Mouse (Mus musculus) hindbrain, embryonic 11.5 days (tissue): ENCODE measurements around the gene Frmd4a. TPM values are rescaled to one million over a fixed set of nuclear protein-coding genes. Genes with fewer than 3 reads are reported as not detected.

Experiments used
- ATAC-seq: fragments of 200-750 bp; cut with Nextera tagmentation; 2 replicates; pipeline ENCODE4 v1.8.0; 2017; ENCODE audit warnings: mild to moderate bottlenecking, moderate TSS enrichment, moderate library complexity; ENCODE audit not compliant: low FRiP score
- DNase-seq: peaks from one replicate; pipeline ENCODE4 v3.0.0-alpha.2; 2015; ENCODE audit warnings: low spot score
- H3K27ac ChIP-seq: fragments of 300-500 bp; sonication (generic); 2 replicates; pipeline ENCODE4 v1.5.1; 2014; ENCODE audit warnings: mild to moderate bottlenecking, low read depth, low read length
- H3K27me3 ChIP-seq: fragments of 300-500 bp; sonication (generic); 2 replicates; pipeline ENCODE4 v1.6.1; 2014; ENCODE audit warnings: mild to moderate bottlenecking, low read length, moderate library complexity, mixed read lengths; ENCODE audit not compliant: control insufficient read depth, insufficient read depth
- H3K36me3 ChIP-seq: fragments of 300-500 bp; sonication (generic); 2 replicates; pipeline ENCODE4 v1.6.1; 2014; ENCODE audit warnings: mild to moderate bottlenecking, low read length, moderate library complexity, mixed read lengths; ENCODE audit not compliant: control insufficient read depth, insufficient read depth
- H3K4me1 ChIP-seq: fragments of 300-500 bp; sonication (generic); replicated peaks from 2 replicates; pipeline ENCODE4 v1.6.1; 2014; ENCODE audit warnings: low read length, mixed read lengths; ENCODE audit not compliant: control insufficient read depth, insufficient read depth
- H3K4me2 ChIP-seq: fragments of 300-500 bp; sonication (generic); replicated peaks from 2 replicates; pipeline ENCODE4 v1.6.1; 2014; ENCODE audit warnings: mild to moderate bottlenecking, low read depth, low read length
- H3K4me3 ChIP-seq: fragments of 300-500 bp; sonication (generic); 2 replicates; pipeline ENCODE4 v1.5.1; 2014; ENCODE audit warnings: low read depth, low read length
- H3K9ac ChIP-seq: fragments of 300-500 bp; sonication (generic); 2 replicates; pipeline ENCODE4 v1.6.1; 2014; ENCODE audit warnings: low read depth, low read length
- H3K9me3 ChIP-seq: fragments of 300-500 bp; sonication (generic); 2 replicates; pipeline ENCODE4 v1.6.1; 2016; ENCODE audit warnings: low read length; ENCODE audit not compliant: control insufficient read depth
- WGBS: fragments of 180-500 bp; shearing (Covaris S2); extraction: QIAGEN DNeasy Blood & Tissue Kit; methylation state at CpG from one replicate; pipeline ENCODE4 v1.1.7; 2014; 5-methylcytosine and 5-hydroxymethylcytosine counted together
- polyA plus RNA-seq: library from polyadenylated mRNA; unstranded; fragments of >200 nt; fragmentation: Nextera tagmentation; extraction: Ambion mirVana; gene quantifications from 2 replicates; pipeline ENCODE4 v1.2.1, GENCODE M21; 2014

The Frmd4a gene
- polyA plus RNA-seq, 1 experiment from 2014 or later = 72.7 TPM

DNA sequence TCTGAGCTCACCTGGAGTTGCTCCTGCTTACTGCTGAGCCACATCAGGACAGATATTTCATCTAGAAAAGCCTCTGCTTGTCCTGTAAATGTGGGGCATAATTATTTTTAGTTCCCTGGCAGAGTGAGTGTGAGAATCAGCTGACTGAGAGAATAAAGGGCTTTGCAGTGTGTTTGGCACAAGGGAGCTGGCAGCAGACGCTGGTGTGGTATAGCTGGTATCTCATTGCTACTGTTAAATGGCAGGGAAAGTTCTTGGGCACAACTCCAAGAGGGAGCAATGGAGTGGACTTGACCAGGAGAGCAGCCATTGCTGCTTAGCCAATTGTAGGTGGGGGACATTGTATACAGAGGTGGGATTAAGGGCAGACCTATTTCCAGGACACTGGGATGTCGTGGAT is 83.9 kb downstream of the Frmd4a start:
- no peaks in the 10 kb centered on the region for H3K9me3 ChIP-seq
- no peak overlapping the region for H3K4me3 ChIP-seq
- no peak for ATAC-seq
- no peak overlapping the region for H3K9ac ChIP-seq
- 0 out of 2 replicates have a peak, but pooled peaks cover 2% of the 10 kb centered on the region for H3K4me1 ChIP-seq
- no peak for DNase-seq
- H3K36me3 ChIP-seq = no peaks in the 10 kb centered on the region
- WGBS = 86% methylated on average over 2 of the region's 2 CpGs
- no peaks in the 10 kb centered on the region for H3K27me3 ChIP-seq
- no peak overlapping the region for H3K27ac ChIP-seq
- H3K4me2 ChIP-seq = no peak overlapping the region

- no peak overlapping the region for H3K4me2 ChIP-seq
- H3K4me1 ChIP-seq = no peaks in the 10 kb centered on the region
- H3K4me3 ChIP-seq = no peak overlapping the region
- DNase-seq = no peak
- H3K27ac ChIP-seq = no peak overlapping the region
- no peak overlapping the region for H3K9ac ChIP-seq
- H3K27me3 ChIP-seq = no peaks in the 10 kb centered on the region
- no peaks in the 10 kb centered on the region for H3K36me3 ChIP-seq
- H3K9me3 ChIP-seq = no peaks in the 10 kb centered on the region
- no peak for ATAC-seq
- WGBS = 69% methylated on average over 7 of the region's 7 CpGs
These were observed 95.9 kb downstream of the Frmd4a start for GRCm38 (mm10) chr2:4113303-4113920.

DNA sequence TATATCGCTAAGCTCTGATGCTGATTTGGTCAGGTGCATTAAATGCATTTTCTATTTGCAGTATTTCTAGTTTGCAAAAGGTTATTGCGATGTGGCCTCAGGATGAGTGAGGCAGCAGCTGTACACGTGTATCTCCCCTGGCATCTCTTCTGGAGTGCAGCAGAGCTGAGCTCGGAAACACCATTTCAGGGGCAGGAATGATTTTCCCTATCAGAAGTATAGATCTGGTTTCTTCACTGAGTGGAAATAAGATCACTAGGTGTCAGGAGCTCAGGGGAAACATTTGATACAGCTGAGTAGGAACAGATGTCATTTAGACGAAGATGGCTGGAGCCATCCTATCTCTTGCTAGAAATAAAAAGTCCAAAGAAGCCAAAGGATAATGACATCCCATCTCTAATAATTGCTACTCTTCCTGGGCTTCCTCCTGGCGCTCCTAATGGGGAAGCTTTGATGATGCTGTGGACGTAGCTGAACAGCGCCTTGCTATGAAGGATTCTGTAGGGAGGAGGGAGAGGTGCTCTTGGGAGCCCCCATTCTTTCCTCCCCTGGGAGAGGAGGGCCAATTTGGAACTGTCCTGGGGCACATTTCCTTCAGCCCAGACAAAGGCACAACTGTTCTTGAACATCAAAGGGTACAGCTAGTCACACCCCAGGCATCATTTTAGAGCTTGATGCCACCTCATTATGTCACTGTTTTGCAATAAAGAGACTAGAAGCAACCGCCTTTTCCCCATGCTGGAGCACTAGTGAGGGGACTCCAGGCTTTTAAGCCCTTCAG is 102.4 kb downstream of the Frmd4a start:
- H3K4me3 ChIP-seq = no peak overlapping the region
- ATAC-seq (no peak), DNase-seq (peak; percentile 6)
- H3K4me1 ChIP-seq = no peaks in the 10 kb centered on the region
- no peaks in the 10 kb centered on the region for H3K27me3 ChIP-seq
- no peak overlapping the region for H3K9ac ChIP-seq
- H3K4me2 ChIP-seq = no peak overlapping the region
- no peaks in the 10 kb centered on the region for H3K36me3 ChIP-seq
- 67% methylated on average over 9 of the region's 9 CpGs for whole genome bisulfite sequencing
- no peak overlapping the region for H3K27ac ChIP-seq
- no peaks in the 10 kb centered on the region for H3K9me3 ChIP-seq

DNA sequence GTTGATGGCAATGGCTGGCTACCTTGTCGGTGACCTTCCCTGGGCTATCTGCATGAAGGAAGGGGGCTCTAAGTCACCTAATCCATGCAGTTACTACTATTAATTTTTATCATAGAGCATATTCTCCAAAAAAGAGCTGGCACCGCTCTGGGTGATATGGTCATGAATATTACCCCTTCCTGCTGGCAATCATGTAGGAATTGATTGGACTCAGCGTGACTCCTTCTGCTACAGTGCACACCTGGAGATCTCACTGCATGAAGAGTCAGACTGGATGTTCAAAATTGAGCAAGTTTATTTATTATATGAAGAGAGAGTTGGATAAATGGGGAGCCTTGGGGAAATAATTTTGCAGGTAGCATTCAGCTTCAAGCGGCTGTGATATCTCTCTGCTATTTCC is 113.7 kb downstream of the Frmd4a start:
- no peak for ATAC-seq
- no peak overlapping the region for H3K27ac ChIP-seq
- no peaks in the 10 kb centered on the region for H3K9me3 ChIP-seq
- no peak for DNase-seq
- WGBS = 93% methylated on average over 4 of the region's 4 CpGs
- H3K27me3 ChIP-seq = no peaks in the 10 kb centered on the region
- no peak overlapping the region for H3K4me3 ChIP-seq
- no peak overlapping the region for H3K9ac ChIP-seq
- no peak overlapping the region for H3K4me2 ChIP-seq
- no peaks in the 10 kb centered on the region for H3K36me3 ChIP-seq
- no peaks in the 10 kb centered on the region for H3K4me1 ChIP-seq

DNA sequence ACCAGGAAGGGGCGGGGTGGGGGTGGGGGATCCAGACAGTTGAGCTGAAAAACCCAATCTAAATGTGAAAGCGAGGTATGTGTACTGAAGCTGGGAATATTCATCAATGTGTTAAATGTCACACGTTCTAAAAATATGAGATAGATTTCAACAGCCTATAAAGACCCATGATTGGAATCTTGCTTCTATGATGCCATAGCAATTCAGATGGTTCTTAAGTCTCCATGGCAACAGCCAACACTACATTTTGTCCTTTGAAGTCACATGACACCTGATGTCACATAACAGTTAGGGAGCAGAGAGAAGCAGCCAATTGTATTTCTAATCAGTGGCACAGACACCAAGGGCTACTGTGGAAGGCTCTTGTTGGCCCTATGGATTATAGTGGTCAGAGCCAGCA is 120.0 kb downstream of the Frmd4a start:
- H3K4me2 ChIP-seq = no peak overlapping the region
- no peak for ATAC-seq
- no peaks in the 10 kb centered on the region for H3K36me3 ChIP-seq
- no peak for DNase-seq
- H3K27me3 ChIP-seq = no peaks in the 10 kb centered on the region
- WGBS = 88% methylated on average over 3 of the region's 3 CpGs
- H3K4me3 ChIP-seq = no peak overlapping the region
- H3K27ac ChIP-seq = no peak overlapping the region
- H3K9ac ChIP-seq = no peak overlapping the region
- peaks cover 2% of the 10 kb centered on the region; the same call in 1 of the 2 replicates for H3K4me1 ChIP-seq
- no peaks in the 10 kb centered on the region for H3K9me3 ChIP-seq

DNA sequence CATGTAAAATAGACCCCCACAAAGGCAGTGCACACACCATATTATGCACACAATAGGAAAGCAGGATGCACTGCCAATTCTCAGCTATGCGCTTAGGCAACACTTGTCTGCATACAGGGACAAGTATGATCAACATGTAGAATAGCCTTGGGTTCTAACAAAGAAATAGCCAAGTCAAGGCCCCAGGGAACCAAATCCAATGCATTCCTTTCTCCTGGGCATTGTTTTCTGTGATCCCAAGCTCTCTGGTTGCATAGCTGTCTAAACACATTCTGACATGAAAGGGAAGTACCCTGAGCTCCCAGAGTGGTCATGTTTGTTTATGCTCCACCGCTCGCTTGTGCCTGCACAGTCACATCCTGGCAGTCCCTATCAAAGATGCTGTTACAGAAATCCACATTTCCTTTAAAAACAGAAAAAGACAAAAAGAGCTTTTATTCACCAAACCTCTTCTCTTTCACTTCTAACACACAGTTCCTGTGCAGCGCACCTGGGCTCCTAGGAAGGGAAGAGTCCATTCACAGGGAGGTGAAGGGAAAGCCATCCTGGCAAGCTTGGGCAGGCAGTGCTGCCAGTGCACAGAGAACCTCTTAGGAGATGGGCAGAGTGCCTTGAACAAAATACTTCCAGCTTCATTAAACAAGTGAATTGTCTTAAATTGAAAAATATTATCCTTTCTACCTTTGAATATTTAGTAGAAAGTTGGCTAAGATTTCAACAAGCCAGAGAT is 124.9 kb downstream of the Frmd4a start:
- H3K9me3 ChIP-seq = no peaks in the 10 kb centered on the region
- no peak overlapping the region for H3K4me2 ChIP-seq
- DNase-seq = peak; percentile 11
- H3K4me1 ChIP-seq = peaks cover 2% of the 10 kb centered on the region; the same call in 1 of the 2 replicates
- no peak overlapping the region for H3K27ac ChIP-seq
- H3K9ac ChIP-seq = no peak overlapping the region
- no peak overlapping the region for H3K4me3 ChIP-seq
- H3K36me3 ChIP-seq = no peaks in the 10 kb centered on the region
- ATAC-seq = no peak
- H3K27me3 ChIP-seq = no peaks in the 10 kb centered on the region
- 34% methylated on average over 4 of the region's 4 CpGs for WGBS

DNA sequence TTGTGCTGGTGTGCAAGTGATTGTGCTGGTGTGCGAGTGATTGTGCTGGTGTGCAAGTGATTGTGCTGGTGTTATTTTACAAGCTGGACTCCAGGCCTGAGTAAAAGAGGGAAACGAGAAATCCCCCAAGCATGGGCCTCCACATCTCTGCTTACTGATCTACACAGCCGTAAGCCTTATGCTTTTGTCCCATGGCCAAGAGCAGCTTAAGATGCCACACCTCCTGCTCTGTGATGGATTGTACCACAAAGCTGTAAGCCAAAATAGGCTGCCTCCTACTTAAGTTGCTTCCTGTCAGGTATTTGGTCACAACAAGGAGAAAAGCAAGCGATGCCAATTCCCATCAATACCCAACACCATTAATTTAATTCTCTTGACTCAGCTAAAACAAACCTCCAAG is 126.9 kb downstream of the Frmd4a start:
- Histone ChIP-seq H3K9me3 (no peaks in the 10 kb centered on the region), H3K27me3 (no peaks in the 10 kb centered on the region), H3K4me2 (no peak overlapping the region), H3K27ac (no peak overlapping the region), H3K4me1 (peaks cover 2% of the 10 kb centered on the region; the same call in 1 of the 2 replicates), H3K36me3 (no peaks in the 10 kb centered on the region), H3K4me3 (no peak overlapping the region), H3K9ac (no peak overlapping the region)
- no peak for DNase-seq
- ATAC-seq = no peak
- 90% methylated on average over 4 of the region's 4 CpGs for WGBS

- peak overlapping the region; percentile 67 for H3K4me2 ChIP-seq
- H3K4me3 ChIP-seq = peak overlapping the region; percentile 39
- DNase-seq (no peak), ATAC-seq (peak; percentile 53)
- 0 out of 2 replicates have a peak, but pooled peaks cover 4% of the 10 kb centered on the region for H3K4me1 ChIP-seq
- WGBS = 4% methylated on average over 14 of the region's 14 CpGs
- H3K36me3 ChIP-seq = no peaks in the 10 kb centered on the region
- H3K27me3 ChIP-seq = no peaks in the 10 kb centered on the region
- H3K9ac ChIP-seq = peak overlapping the region; percentile 61
- no peaks in the 10 kb centered on the region for H3K9me3 ChIP-seq
- peak overlapping the region; percentile 94 for H3K27ac ChIP-seq
These were observed 135.1 kb downstream of the Frmd4a start for GRCm38 (mm10) chr2:4152521-4153040.
